Mouse (Mus musculus) macrophage (primary cell): ENCODE results near the gene Mtx2. TPM values are rescaled to one million over a fixed set of nuclear protein-coding genes. Genes with fewer than 3 reads are reported as not detected.

Source experiments
- H3K27ac ChIP-seq: fragments of 350-480 bp; formaldehyde crosslinking; 2 replicates; pipeline ENCODE4 v1.9.0; 2021
- H3K36me3 ChIP-seq: fragments of 350-480 bp; formaldehyde crosslinking; 2 replicates; pipeline ENCODE4 v1.9.0; 2021; ENCODE audit errors: inconsistent target
- H3K4me3 ChIP-seq: fragments of 350-480 bp; formaldehyde crosslinking; 2 replicates; pipeline ENCODE4 v1.9.0; 2021; ENCODE audit errors: inconsistent target
- H3K79me2 ChIP-seq: fragments of 350-480 bp; formaldehyde crosslinking; 2 replicates; pipeline ENCODE4 v1.9.0; 2021; ENCODE audit errors: inconsistent target
- WGBS: methylation state at CpG from one replicate; pipeline ENCODE4 v1.1.7; 2026; ENCODE audit warnings: inconsistent platforms; ENCODE audit not compliant: missing documents; 5-methylcytosine and 5-hydroxymethylcytosine counted together
- polyA plus RNA-seq: library from polyadenylated mRNA; stranded (reverse); fragments of 250-400 nt; gene quantifications from 3 replicates; pipeline ENCODE4 v1.2.4, GENCODE M21; 2018; ENCODE audit warnings: inconsistent platforms

Gene Mtx2
- polyA plus RNA-seq, 1 experiment from 2014 or later, result 22.2 TPM

DNA sequence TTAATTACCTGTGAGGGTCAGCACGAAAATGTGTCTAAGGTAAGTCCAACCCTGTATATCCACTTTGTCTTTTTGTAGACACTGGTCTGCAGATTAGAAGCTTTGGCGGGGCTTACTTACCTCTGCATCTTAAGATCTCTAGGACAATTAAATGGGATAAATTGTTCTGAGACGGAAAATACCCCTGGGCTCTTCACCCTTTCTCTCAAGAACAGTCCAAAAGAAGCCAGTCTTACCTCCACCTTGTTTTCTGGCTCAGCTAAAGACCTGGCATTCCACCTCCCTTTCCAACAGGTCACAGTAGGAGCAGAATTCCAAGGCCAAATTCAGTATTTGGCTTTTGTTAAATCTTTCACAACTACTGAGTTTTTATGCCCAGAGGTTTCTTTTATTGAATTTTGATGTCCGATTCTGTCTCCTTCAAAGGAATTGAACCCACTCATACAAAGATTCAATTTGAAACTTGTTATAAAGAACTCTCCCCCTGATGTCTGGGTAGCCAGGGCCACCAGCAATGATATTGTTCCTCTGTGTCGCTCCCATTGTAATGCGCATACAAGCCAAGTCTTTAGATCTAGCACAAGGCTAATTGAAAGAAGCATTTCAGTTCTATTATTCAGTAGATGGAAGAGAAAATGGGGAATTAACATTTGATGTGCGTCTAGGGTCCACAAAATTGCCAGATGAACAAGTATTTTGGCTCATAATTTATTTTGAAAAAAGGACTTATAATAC is 67.4 kb downstream of the Mtx2 start:
- Histone ChIP-seq H3K36me3 (no peaks in the 10 kb centered on the region), H3K79me2 (no peaks in the 10 kb centered on the region), H3K27ac (no peak overlapping the region), H3K4me3 (no peak overlapping the region)
- WGBS, result 93% methylated on average over 7 of the region's 7 CpGs

DNA sequence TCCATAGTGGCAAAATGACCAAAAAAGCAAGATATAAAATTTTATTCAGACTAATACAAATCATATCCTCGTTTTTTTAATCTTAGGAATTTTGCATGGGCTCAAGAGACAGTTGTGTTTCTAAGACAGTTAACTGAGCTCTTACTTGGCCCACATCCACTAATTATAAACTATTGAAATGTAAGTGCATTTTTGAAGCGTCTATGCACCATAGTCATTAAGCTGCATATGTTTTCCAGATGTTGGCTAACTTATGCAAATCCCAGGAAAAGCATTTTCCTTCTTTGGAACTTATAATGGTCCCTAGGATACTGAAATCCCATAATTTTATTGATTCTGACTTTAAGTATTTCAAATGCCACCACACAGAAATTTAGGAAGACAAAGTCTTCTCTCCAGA is 68.5 kb downstream of the Mtx2 start:
- no peak overlapping the region for H3K27ac ChIP-seq
- WGBS, result 65% methylated on average over 2 of the region's 2 CpGs

DNA sequence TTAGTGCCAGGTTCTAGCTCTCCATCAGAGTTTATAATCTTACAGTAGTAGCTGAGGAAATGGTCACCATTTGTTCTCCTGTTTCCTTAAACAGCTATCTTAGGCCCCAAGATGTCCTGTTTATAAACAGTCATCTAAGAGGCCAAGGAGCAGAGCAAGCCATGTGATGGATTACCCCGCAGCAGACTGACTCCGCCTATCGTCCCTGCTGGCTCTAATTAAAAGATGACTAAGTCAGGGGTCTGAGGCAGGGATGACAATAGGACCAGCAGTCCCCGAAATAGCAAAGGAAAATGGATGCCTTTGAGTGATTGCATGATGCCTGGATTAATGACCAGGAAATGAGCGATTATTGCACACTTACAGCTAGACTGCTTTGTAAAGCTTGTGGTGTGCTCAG is 74.4 kb downstream of the Mtx2 start:
- 67% methylated on average over 5 of the region's 5 CpGs for WGBS
- Histone ChIP-seq H3K79me2 (no peaks in the 10 kb centered on the region), H3K36me3 (no peaks in the 10 kb centered on the region), H3K4me3 (no peak overlapping the region), H3K27ac (no peak overlapping the region)

More for the DNA sequence above, 68.5 kb downstream of the Mtx2 start:
- no peaks in the 10 kb centered on the region for H3K79me2 ChIP-seq
- no peaks in the 10 kb centered on the region for H3K36me3 ChIP-seq
- no peak overlapping the region for H3K4me3 ChIP-seq

DNA sequence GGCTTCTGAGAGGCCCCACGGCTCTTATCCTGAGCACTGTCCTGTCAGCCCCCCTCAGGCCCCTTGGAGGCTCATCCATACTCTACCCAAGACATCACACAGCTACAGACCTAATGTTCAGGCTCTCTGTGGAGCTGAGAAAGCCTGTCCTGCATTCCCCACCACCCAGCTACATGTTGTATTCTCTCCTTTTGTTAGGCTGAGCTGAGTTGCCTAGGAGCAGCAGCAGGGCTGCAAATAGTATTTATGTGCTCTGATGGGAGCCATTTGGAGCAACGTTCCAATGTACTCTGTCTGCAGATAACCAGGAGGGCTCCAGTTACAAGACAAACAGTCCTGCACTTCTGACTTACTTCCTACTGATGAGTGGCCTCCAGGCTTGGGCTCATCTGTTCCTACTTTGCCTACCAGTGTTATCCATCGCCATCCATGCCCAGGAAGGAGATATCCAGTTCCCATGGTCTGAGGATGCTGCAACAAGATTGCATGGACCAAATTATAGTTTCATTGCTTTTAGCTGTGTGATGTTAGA is 76.2 kb downstream of the Mtx2 start:
- Histone ChIP-seq H3K36me3 (no peaks in the 10 kb centered on the region), H3K27ac (no peak overlapping the region), H3K79me2 (no peaks in the 10 kb centered on the region), H3K4me3 (no peak overlapping the region)
- 71% methylated on average over 3 of the region's 3 CpGs for WGBS

DNA sequence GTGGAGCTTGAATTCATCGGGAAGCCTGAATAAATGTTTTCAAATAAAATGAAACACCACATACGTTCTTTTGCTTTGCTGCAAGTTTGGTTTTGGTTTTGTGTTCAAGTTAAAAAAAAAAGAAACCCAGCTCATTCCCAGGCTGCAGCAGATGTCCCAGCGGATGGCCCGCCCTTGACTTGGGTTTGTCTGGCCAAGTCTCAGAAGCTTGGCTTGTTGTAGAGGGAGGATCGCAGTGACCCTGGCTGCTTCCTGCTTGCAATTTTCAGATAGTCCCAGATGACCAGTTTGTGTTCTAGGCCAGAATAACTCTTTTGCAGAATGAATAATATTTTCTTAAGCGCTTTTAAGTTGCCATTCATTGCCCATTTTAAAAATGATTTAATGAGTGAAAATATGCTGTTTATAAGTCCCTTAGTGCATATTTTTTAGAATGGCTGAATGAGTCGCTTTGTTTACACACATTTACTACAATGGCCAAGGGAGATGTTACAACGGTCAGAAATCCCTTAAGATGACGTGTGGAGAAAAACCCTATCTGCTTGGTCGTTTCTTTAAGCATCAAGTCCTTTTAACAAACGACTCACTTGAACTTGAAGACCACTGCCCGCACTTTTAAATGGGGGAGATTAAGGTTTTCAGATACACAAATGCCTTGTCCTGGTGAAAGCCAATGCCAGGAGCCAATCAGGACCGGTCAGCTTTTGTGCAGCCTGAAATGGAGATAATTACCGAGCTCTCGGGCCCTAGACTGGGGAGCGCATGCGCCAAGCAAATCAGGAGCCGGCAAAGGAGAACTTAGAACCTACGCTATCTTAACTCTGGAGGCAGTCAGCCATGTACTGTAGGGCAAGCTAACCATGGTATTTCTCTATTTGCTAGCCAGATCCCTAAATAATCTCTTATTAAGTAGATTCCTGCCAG is 82.0 kb downstream of the Mtx2 start:
- no peaks in the 10 kb centered on the region for H3K36me3 ChIP-seq
- no peaks in the 10 kb centered on the region for H3K79me2 ChIP-seq
- H3K27ac ChIP-seq, result no peak overlapping the region
- no peak overlapping the region for H3K4me3 ChIP-seq
- 88% methylated on average over 19 of the region's 19 CpGs for WGBS

DNA sequence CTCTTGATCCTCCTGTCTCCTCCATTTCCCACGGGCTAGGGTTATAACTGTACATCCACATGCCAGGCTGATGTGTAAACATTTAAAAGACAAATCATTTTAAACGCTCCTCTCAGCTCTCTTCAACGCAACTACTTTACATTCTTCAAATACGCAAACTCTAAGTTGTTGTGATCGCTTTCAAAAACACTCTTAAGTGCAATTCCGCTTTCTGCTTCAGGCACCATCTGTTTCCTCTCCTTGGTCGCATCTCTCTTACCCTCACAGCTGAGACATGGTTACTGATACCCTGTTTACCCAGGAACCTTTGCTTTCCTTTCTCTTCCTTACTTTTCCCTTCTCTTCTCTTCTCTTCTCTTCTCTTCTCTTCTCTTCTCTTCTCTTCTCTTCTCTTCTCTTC is 86.4 kb downstream of the Mtx2 start:
- H3K27ac ChIP-seq, result no peak overlapping the region
- 45% methylated on average over 7 of the region's 7 CpGs for WGBS
- H3K36me3 ChIP-seq, result no peaks in the 10 kb centered on the region
- no peaks in the 10 kb centered on the region for H3K79me2 ChIP-seq
- H3K4me3 ChIP-seq, result no peak overlapping the region

DNA sequence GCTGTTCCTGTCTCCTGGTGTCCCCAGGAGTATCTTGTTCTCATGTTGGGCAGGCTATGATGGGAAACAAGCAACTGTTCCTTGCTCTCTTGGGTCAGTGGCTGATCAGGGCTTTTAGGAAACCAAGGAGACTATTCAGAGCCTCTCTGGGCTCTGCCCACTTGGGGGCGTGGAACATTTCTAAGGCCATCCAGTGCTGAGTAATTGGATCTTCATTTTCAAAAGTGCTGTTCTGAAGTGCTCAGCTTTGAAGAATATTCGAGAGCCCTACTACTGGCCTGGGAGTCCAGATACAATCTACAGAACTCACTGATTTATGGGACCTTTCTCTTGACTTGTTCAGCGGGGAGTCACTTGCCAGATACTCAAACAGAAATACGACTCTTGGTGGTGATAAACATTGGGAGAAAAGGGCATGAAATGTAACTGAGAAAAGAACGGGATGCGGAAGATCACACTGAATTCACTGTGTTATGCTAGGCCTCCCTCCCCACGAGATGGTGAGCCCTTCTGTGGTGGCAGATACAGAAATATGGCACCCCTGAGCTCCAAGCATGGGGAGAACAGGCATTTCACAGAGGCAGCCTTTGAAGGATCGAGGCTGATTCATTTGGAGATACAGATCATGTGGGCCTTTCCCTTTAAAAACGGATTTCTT is 92.4 kb downstream of the Mtx2 start:
- WGBS, result 89% methylated on average over 9 of the region's 9 CpGs
- no peak overlapping the region for H3K4me3 ChIP-seq
- no peak overlapping the region for H3K27ac ChIP-seq
- H3K36me3 ChIP-seq, result no peaks in the 10 kb centered on the region
- H3K79me2 ChIP-seq, result no peaks in the 10 kb centered on the region

DNA sequence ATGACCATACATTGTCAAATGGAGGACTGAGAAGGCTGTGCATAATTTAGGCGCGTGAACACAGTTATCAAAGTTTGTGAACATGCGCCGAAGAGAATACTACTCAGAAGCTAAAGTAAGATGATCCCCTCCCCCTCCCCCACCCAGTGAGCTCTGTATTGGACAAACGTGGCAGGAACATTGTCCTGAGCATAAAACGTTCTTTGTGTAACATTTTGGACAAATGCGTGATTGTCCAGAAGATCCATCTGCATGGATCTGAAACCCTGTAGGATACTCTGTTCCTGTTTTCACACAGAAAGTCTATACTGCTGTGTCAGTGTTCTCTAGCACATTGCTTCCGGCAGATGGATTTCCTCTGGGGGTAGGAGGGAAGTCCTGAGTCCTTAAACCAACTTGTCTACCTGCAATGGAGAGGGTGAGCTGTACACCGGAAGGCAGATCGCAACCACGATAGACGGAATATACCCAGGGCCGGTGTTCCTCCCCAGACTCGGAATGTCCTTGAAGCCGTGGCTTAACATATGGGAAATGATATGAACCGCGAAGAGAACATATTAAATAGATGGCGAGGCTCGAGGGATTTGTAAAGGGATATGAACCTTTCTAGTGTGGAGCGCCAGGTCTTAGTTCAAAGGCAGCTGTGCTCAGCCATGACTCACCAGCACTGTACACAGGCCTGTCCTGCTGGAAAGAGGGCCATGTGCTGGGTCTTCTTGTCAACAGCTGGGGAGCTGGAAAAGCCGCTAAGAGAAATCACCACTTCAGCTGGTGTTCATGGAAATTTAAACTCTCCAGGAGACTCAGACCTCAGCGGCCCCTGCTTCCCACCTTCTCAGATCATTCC is 100.6 kb downstream of the Mtx2 start:
- no peak overlapping the region for H3K4me3 ChIP-seq
- no peaks in the 10 kb centered on the region for H3K79me2 ChIP-seq
- 21% methylated on average over 22 of the region's 22 CpGs for WGBS

More for the DNA sequence above, 100.6 kb downstream of the Mtx2 start:
- Histone ChIP-seq H3K27ac (no peak overlapping the region), H3K36me3 (no peaks in the 10 kb centered on the region)

Other genes with a start within 250 kb of the Mtx2 start
- gene Lnpk, start 246.4 kb upstream of the Mtx2 start, polyA plus RNA-seq, result 7.5 to 17.7 TPM (median 10.7 TPM) in 3 replicates
- not detected in 3 replicates for gene Evx2, start 166.2 kb upstream of the Mtx2 start, polyA plus RNA-seq
- not detected in 3 replicates for gene Hoxd13, start 157.5 kb upstream of the Mtx2 start, polyA plus RNA-seq
- not detected in 3 replicates for gene Hoxd12, start 150.8 kb upstream of the Mtx2 start, polyA plus RNA-seq
- gene Hoxd11, start 146.2 kb upstream of the Mtx2 start, polyA plus RNA-seq, result not detected in 3 replicates
- gene Hoxd10, start 133.9 kb upstream of the Mtx2 start, polyA plus RNA-seq, result not detected in 3 replicates
- not detected in 3 replicates for gene Hoxd9, start 128.1 kb upstream of the Mtx2 start, polyA plus RNA-seq
- not detected in 3 replicates for gene Hoxd8, start 121.2 kb upstream of the Mtx2 start, polyA plus RNA-seq
- not detected in 3 replicates for gene Hoxd3, start 113.9 kb upstream of the Mtx2 start, polyA plus RNA-seq
- gene Hoxd4, start 113.9 kb upstream of the Mtx2 start, polyA plus RNA-seq, result not detected in 3 replicates
- not detected in 3 replicates for gene Gm28230, start 99.1 kb upstream of the Mtx2 start, polyA plus RNA-seq
- not detected in 3 replicates for gene Hoxd1, start 62.8 kb upstream of the Mtx2 start, polyA plus RNA-seq